Mouse (Mus musculus): Measurements from ENCODE around the gene Abcc4. TPM values are rescaled to one million over a fixed set of nuclear protein-coding genes. Genes with fewer than 3 reads are reported as not detected.
A peak's percentile ranks its signal among the peaks of the same experiment; 100 is the strongest.

Abcc4 gene
- total and polyA plus RNA-seq, 3 experiments, result 10.4 to 28.7 (median 26.5) TPM

GRCm38 (mm10) chr14:118678279-118678985 is 27.6 kb downstream of the Abcc4 start:
- H3K9ac ChIP-seq (ENCODE audit: insufficient read depth, low read depth), result peak overlapping the region; percentile 70
- H3K36me3 ChIP-seq (replicated peaks in 1 of 2; ENCODE audit: control insufficient read depth in 1 of 2, insufficient read depth in 1 of 2, low read length in 1 of 2), result peaks cover 0 to 6% of the 10 kb centered on the region in 2 experiments
- dilution Hi-C loops (cut with MboI; ENCODE audit: extremely low pct_ligation_motif_present, extremely low pct_unique_long_range_greater_than_20kb, low sequenced_read_pairs), result no loop called here

GRCm38 (mm10) chr14:118676308-118676994 is 29.6 kb downstream of the Abcc4 start:
- DNase-seq (ENCODE audit: extremely low read depth), result no peak
- Histone ChIP-seq H3K9me3 (replicated peaks; ENCODE audit: low read length) (peaks cover 8% of the 10 kb centered on the region), H3K27ac (ENCODE audit: insufficient read depth, low read depth) (peak overlapping the region; percentile 92), H3K27me3 (replicated peaks) (no peaks in the 10 kb centered on the region), H3K4me1 (ENCODE audit: control insufficient read depth in 1 of 2, insufficient read depth in 2 of 2) (peaks cover 53 to 84% of the 10 kb centered on the region in 2 experiments), H3K4me2 (ENCODE audit: insufficient read depth, low read depth, poor library complexity, severe bottlenecking) (peak overlapping the region; percentile 67), H3K79me2 (replicated peaks; ENCODE audit: control insufficient read depth, extremely low read depth, insufficient read depth, poor library complexity, severe bottlenecking) (peaks cover 44% of the 10 kb centered on the region), H3K9ac (ENCODE audit: insufficient read depth, low read depth) (peak overlapping the region; percentile 13; the same call in 1 of the 2 replicates), H3K4me3 (replicated peaks in 1 of 3; ENCODE audit: low read depth in 2 of 3, low read length in 2 of 3, poor library complexity in 1 of 3) (no peak overlapping the region), H3K36me3 (replicated peaks in 1 of 2; ENCODE audit: control insufficient read depth in 1 of 2, insufficient read depth in 1 of 2, low read length in 1 of 2) (peaks cover 4 to 14% of the 10 kb centered on the region in 2 experiments)
- in situ Hi-C loops (cut with MboI; ENCODE audit: low pct_ligation_motif_present, low pct_unique_long_range_greater_than_20kb, low sequenced_read_pairs), result loop anchor here (25.0 kb wide), 1 partner anchor 1611 kb away; the partner anchor contains the start of gene Mbnl2
- dilution Hi-C loops (cut with MboI; ENCODE audit: extremely low pct_ligation_motif_present, extremely low pct_unique_long_range_greater_than_20kb, low sequenced_read_pairs), result no loop called here
- TF ChIP-seq ZC3H11A (IDR thresholded peaks at IDR 0.05; ENCODE audit: low read depth, low read length) (no peak), ZNF384 (IDR thresholded peaks at IDR 0.05; ENCODE audit: low read depth, low read length) (no peak), SMC3 (IDR thresholded peaks at IDR 0.05; ENCODE audit: low read depth, low read length) (no peak), MAZ (IDR thresholded peaks at IDR 0.05; ENCODE audit: low read depth, low read length) (no peak), RCOR1 (conservative IDR thresholded peaks at IDR 0.05; ENCODE audit: low read depth, low read length) (no peak), MAX (IDR thresholded peaks at IDR 0.05; ENCODE audit: low read length) (no peak), BHLHE40 (IDR thresholded peaks at IDR 0.05; ENCODE audit: low read depth, low read length) (peak; percentile 76), MAFK (IDR thresholded peaks at IDR 0.05; ENCODE audit: insufficient replicate concordance, low read length) (no peak), E2F4 (IDR thresholded peaks at IDR 0.05; ENCODE audit: insufficient replicate concordance, low read depth, low read length) (no peak), CTCF (conservative IDR thresholded peaks at IDR 0.05 in 1 of 2, IDR thresholded peaks at IDR 0.05 in 1 of 2; ENCODE audit: low read depth in 2 of 2, low read length in 2 of 2) (no peak), GABPA (IDR thresholded peaks at IDR 0.05; ENCODE audit: insufficient replicate concordance, low read depth, low read length) (no peak), IRF4 (IDR thresholded peaks at IDR 0.05; ENCODE audit: low read depth, low read length) (no peak), CHD1 (IDR thresholded peaks at IDR 0.05; ENCODE audit: low read depth, low read length) (no peak), TCF12 (IDR thresholded peaks at IDR 0.05; ENCODE audit: low read depth, low read length) (peak; percentile 81)

More at GRCm38 (mm10) chr14:118678279-118678985, 27.6 kb downstream of the Abcc4 start:
- peak; percentile 72 for DNase-seq (ENCODE audit: extremely low read depth)
- Histone ChIP-seq H3K79me2 (replicated peaks; ENCODE audit: control insufficient read depth, extremely low read depth, insufficient read depth, poor library complexity, severe bottlenecking) (peaks cover 45% of the 10 kb centered on the region), H3K27ac (ENCODE audit: insufficient read depth, low read depth) (peak overlapping the region; percentile 92), H3K4me2 (ENCODE audit: insufficient read depth, low read depth, poor library complexity, severe bottlenecking) (peak overlapping the region; percentile 92), H3K9me3 (replicated peaks; ENCODE audit: low read length) (no peaks in the 10 kb centered on the region), H3K4me3 (replicated peaks in 1 of 3; ENCODE audit: low read depth in 2 of 3, low read length in 2 of 3, poor library complexity in 1 of 3) (peak overlapping the region in 2 of 3 experiments; percentile 5 to 22), H3K4me1 (ENCODE audit: control insufficient read depth in 1 of 2, insufficient read depth in 2 of 2) (peaks cover 63 to 96% of the 10 kb centered on the region in 2 experiments), H3K27me3 (replicated peaks) (no peaks in the 10 kb centered on the region)
- in situ Hi-C loops (cut with MboI; ENCODE audit: low pct_ligation_motif_present, low pct_unique_long_range_greater_than_20kb, low sequenced_read_pairs), result loop anchor here (25.0 kb wide), 1 partner anchor 1609 kb away; the partner anchor contains the start of gene Mbnl2
- TF ChIP-seq ELF1 (IDR thresholded peaks at IDR 0.05; ENCODE audit: low read depth, low read length) (no peak), NELFE (IDR thresholded peaks at IDR 0.05; ENCODE audit: low read depth, low read length) (no peak), MXI1 (IDR thresholded peaks at IDR 0.05; ENCODE audit: low read depth, low read length) (peak; percentile 42; the same call in 1 of the 2 replicates), ZNF384 (IDR thresholded peaks at IDR 0.05; ENCODE audit: low read depth, low read length) (no peak), E2F4 (IDR thresholded peaks at IDR 0.05; ENCODE audit: insufficient replicate concordance, low read depth, low read length) (no peak), CTCF (conservative IDR thresholded peaks at IDR 0.05 in 1 of 2, IDR thresholded peaks at IDR 0.05 in 1 of 2; ENCODE audit: low read depth in 2 of 2, low read length in 2 of 2) (peak in 1 of 2 experiments; percentile 55; a peak in 2 of 4 replicates), ETS1 (conservative IDR thresholded peaks at IDR 0.05; ENCODE audit: low read depth, low read length) (peak; percentile 66; the same call in 1 of the 2 replicates), POLR2A (IDR thresholded peaks at IDR 0.05; ENCODE audit: low read depth, low read length) (no peak), GABPA (IDR thresholded peaks at IDR 0.05; ENCODE audit: insufficient replicate concordance, low read depth, low read length) (no peak), ZKSCAN1 (IDR thresholded peaks at IDR 0.05; ENCODE audit: borderline replicate concordance, low read depth, low read length) (no peak), SIN3A (IDR thresholded peaks at IDR 0.05; ENCODE audit: low read length) (no peak), MAX (IDR thresholded peaks at IDR 0.05; ENCODE audit: low read length) (0 out of 2 replicates have a peak, but pooled peaks have one; percentile 15), ZC3H11A (IDR thresholded peaks at IDR 0.05; ENCODE audit: low read depth, low read length) (no peak), IRF4 (IDR thresholded peaks at IDR 0.05; ENCODE audit: low read depth, low read length) (peak; percentile 15; the same call in 1 of the 2 replicates), NRF1 (IDR thresholded peaks at IDR 0.05; ENCODE audit: low read depth, low read length) (no peak), USF1 (IDR thresholded peaks at IDR 0.05; ENCODE audit: low read depth, low read length) (no peak), MYC (IDR thresholded peaks at IDR 0.05; ENCODE audit: low read depth, low read length) (0 out of 2 replicates have a peak, but pooled peaks have one; percentile 21), JUND (conservative IDR thresholded peaks at IDR 0.05; ENCODE audit: low read depth, low read length) (no peak), PAX5 (IDR thresholded peaks at IDR 0.05; ENCODE audit: low read length) (no peak), POLR2AphosphoS2 (IDR thresholded peaks at IDR 0.05; ENCODE audit: low read depth, low read length) (no peak), MAZ (IDR thresholded peaks at IDR 0.05; ENCODE audit: low read depth, low read length) (peak; percentile 58), CHD2 (IDR thresholded peaks at IDR 0.05; ENCODE audit: low read length) (no peak; the same call in 1 of the 2 replicates), ZMIZ1 (IDR thresholded peaks at IDR 0.05; ENCODE audit: low read depth, low read length) (no peak), KAT2A (IDR thresholded peaks at IDR 0.05; ENCODE audit: insufficient replicate concordance, low read length) (no peak), MAFK (IDR thresholded peaks at IDR 0.05; ENCODE audit: insufficient replicate concordance, low read length) (no peak), USF2 (conservative IDR thresholded peaks at IDR 0.05; ENCODE audit: low read depth, low read length) (no peak), CHD1 (IDR thresholded peaks at IDR 0.05; ENCODE audit: low read depth, low read length) (0 out of 2 replicates have a peak, but pooled peaks have one; percentile 30), RAD21 (IDR thresholded peaks at IDR 0.05; ENCODE audit: low read depth, low read length) (peak; percentile 50), BHLHE40 (IDR thresholded peaks at IDR 0.05; ENCODE audit: low read depth, low read length) (no peak; the same call in 1 of the 2 replicates), JUN (IDR thresholded peaks at IDR 0.05; ENCODE audit: insufficient read depth, low read depth, low read length) (0 out of 2 replicates have a peak, but pooled peaks have one; percentile 30), HCFC1 (IDR thresholded peaks at IDR 0.05; ENCODE audit: low read depth, low read length) (no peak), EP300 (IDR thresholded peaks at IDR 0.05; ENCODE audit: low read length) (peak; percentile 89), RCOR1 (conservative IDR thresholded peaks at IDR 0.05; ENCODE audit: low read depth, low read length) (0 out of 2 replicates have a peak, but pooled peaks have one; percentile 62), TBP (conservative IDR thresholded peaks at IDR 0.05; ENCODE audit: low read depth, low read length) (no peak), UBTF (IDR thresholded peaks at IDR 0.05; ENCODE audit: low read depth, low read length) (no peak), SMC3 (IDR thresholded peaks at IDR 0.05; ENCODE audit: low read depth, low read length) (peak; percentile 58), MEF2A (IDR thresholded peaks at IDR 0.05; ENCODE audit: borderline replicate concordance, low read depth, low read length) (peak; percentile 64; the same call in 1 of the 2 replicates), TCF12 (IDR thresholded peaks at IDR 0.05; ENCODE audit: low read depth, low read length) (peak; percentile 69; the same call in 1 of the 2 replicates)
